Mouse (Mus musculus): ENCODE measurements around the gene Ccnc. TPM values are rescaled to one million over a fixed set of nuclear protein-coding genes. Genes with fewer than 3 reads are reported as not detected.

The Ccnc gene
- total RNA-seq (2021): 10 to 100 TPM; 13.9 to 18.1 TPM

DNA sequence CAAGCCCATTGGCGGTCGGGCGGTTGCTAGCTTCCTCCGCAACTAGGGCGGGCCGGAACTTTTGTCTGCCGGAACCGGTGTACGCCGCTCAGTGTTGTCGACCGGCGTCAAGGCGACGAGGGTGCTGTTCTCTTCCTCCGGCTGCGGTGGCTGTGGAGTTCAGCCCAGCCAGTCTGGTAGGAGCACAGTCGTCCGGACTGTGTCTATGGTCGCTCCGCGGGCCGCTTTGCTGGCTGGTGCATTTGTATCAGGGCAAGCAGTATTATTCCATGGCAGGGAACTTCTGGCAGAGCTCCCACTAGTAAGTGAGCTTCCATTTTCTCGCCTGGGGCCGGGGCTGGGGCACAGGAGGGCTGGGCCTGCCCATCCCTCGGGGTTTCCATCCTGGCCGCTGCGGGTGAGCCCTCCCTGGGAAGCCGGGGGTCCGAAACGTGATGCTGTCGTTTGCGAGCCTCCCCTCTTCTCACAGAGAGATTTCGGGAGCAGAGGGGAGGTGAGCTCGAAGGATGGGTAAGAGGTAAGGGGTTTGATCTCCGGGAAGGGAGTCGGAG is at the start of gene Ccnc:
Gene Ccnc (plus strand): TSS at position 87 of the 551 bp plus-strand sequence.
- intact Hi-C loops (cut with DNase I): loop anchor here (5.0 kb wide), 1 partner anchor 40 kb away; the partner anchor contains the start of genes Tstd3 and Usp45
- DNase-seq: peak; percentile 94

DNA sequence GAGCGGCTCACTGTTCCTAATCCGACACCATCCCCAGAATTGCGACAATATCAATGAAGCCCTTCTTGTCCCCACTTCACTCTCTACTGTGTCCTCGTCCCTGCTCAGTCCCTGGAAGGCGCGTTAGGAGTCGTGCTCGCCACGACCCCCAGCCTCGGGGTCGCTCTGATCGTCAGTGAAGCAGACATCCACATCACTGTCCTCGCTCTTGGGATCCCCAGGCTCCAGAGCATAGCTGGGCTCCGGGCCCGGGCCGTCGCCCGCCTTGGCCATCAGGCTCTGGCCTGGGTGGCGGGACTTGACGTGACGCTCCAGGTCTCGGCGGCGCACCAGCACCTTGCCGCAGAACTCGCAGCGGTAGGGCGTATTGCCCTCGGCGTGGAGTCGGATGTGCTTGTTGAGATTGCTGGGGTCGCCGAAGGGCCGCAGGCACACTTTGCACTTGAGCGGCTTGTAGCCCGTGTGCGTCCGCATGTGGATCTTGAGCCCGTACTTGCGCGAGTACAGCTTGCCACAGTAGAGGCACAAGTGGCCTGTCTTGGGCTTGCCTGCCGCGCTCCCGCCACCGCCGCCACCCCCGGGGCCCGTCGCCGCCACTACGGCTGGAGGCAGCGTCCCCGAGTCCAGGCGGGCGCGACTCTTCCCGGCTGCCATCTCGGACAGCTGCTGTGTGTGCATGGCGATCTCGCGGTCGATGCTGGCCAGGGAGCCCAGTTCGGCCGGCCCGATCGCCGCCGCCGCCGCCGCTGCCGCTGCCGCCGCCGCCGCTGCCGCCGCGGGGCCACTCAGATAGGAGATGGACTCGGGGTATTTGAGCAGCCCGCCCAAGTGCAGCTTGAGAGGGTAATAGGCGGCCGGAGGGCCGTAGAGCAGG is 49.2 kb upstream of the Ccnc start:
- no peak for DNase-seq

GRCm38 (mm10) chr4:21678975-21679623 is 48.4 kb upstream of the Ccnc start:
- intact Hi-C loops (cut with DNase I): no loop called here
- DNase-seq: peak in 1 of 2 experiments; percentile 15

More for the DNA sequence above, 49.2 kb upstream of the Ccnc start:
- intact Hi-C loops (cut with DNase I): no loop called here

DNA sequence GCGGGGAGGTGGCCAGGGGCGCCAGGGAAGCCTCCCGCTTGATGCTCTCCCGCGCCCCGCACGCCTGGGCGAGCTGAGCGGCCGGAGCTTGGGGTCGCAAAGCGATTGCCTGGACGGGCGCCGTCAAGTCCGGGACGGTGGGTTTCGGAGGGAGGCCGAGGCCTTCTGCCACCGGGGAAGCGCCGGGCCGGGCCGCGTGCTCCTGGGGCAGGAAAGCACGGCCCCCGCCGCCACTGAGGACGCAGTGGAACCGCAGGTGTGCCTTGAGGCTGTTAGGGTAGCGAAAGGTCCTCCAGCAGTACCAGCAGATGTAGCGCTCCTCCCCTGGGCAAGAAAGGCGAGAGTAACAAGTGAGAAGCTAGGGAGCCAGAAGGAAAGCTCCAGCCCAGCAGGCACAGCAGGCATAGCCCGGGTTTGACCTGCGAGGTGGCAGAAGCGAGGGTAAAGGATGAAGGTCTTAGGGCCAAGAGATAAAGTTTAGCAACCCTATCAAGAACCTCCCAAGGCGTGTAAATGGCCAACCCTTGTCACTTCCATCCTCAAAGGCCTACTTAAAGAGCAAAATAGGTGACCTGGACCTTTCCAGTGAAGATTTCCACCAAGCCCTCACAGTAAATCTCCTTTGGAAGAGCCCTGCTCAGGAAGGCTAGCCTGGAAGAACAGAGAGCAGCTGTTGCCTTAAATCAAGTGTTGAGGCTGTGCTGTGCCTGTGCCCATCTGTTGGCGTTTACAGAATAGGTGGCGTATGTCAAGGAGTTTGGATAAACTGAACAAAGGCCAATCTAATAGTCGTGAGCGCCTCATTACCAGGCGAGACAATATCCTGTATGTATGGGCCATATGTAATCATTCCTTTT is 47.6 kb upstream of the Ccnc start:
- DNase-seq: no peak
- intact Hi-C loops (cut with DNase I): no loop called here

DNA sequence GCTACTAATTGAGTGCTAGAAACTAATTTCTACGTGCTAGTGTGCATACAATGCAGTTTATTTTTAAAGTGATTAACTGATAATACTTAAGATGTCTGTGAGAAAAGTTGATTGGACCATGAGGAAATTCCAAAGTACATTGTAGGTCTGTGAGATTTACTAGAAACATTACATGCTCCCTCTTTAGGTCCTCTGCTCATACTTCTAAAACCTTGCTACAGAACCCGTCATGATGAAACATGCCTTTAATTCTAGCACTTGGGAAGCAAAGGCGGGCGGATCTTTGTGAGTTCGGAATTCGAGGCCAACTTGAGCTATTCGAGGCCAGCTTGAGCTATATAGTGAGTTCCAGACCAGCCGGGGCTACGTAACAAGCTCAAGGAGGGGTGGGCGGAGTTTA is 46.5 kb upstream of the Ccnc start:
- intact Hi-C loops (cut with DNase I): no loop called here
- no peak for DNase-seq

DNA sequence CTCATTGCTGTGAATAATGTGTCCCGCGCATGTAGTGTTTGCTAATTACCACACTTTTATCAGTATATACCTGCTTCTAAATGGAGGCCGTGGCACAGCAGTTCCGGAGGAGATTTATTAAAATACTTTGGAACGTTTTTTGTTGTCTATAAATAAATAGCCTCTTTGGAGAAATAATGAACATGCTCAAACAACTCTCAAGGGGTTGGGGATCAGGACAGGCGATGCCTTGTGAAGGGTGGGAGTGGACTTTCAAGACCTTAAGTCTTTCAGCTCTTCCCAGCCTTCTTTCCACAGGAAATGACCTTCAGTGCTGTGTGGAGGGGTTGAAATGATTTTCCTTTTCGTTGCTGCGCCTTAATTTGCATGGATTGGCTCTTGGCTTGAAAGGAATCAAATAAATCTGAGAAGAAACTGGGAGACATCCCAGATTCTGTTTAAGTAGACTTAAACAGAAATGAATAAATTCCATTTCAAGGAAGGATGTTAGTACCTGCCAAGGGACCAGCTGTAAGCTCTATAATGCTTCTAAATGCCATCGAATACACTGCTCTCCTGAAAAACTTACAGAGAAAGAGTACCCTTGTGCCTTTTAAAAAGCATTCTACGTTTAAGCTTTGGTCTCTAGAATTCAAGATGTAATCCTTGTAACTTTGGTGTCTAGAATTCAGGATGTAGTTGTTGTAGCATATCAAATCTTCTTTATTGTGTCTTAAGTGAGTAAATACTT is 44.9 kb upstream of the Ccnc start:
- DNase-seq: no peak
- intact Hi-C loops (cut with DNase I): no loop called here

DNA sequence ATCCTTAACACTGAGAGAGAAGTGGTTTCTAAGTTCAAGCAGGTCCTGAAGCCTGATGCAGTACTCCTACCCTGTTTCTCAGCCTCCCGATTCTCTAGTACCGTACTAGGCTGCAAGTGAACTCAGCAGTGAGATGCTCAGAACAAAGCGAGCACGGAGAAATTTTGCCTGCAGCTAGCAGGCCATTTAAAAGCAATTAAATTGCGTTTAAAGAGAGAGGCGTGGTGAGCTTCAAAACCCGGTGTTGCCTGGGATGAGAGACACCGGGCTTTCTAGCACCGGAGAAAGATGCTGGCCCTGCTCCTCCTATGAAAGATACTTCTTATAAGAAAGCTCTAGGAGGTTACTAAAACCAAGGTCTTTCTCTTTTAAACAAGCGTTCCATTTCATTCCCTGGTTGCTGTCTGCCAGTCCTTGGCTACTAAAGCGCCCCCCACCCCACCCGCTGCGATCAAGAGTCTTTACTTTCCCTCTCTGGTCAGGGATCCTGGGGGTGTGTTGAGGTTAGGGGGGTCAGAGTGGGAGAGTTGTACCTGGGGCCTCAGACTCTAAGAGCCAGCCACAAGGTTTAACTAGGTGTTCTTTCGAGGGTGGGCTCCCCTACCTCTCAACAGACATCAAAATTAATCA is 43.0 kb upstream of the Ccnc start:
- DNase-seq: no peak
- intact Hi-C loops (cut with DNase I): no loop called here

GRCm38 (mm10) chr4:21685595-21686091 is 41.9 kb upstream of the Ccnc start, which contains the start of gene Prdm13:
Gene Prdm13, minus strand, starts transcription at chr4:21685963.
- intact Hi-C loops (cut with DNase I): loop anchor here (5.0 kb wide), 1 partner anchor 797 kb away; no protein-coding TSS in a partner anchor

DNA sequence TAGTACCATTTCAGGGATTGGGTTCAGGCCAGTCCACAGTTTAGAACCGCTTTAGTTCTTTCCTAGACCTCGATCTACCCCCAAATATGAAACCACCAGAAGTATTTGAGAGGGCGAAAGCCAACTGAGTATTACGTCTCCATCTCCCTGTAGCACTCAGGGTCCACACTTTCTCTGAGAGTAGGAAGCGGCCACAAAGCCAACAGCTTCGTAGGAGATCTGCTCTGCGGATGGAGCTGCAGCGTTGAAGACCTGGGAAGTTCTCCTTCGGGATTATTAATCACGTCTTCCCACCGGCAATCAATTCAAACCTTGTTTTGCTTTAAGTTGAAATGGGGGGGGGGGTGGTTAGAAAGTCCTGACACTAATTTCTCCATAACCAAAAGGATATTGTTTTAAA is 41.1 kb upstream of the Ccnc start:
- no peak for DNase-seq
- intact Hi-C loops (cut with DNase I): loop anchor here (5.0 kb wide), 1 partner anchor 796 kb away; no protein-coding TSS in a partner anchor

More at GRCm38 (mm10) chr4:21685595-21686091, 41.9 kb upstream of the Ccnc start, which contains the start of gene Prdm13:
- DNase-seq: no peak

GRCm38 (mm10) chr4:21686934-21687333 is 40.6 kb upstream of the Ccnc start:
- no peak for DNase-seq
- intact Hi-C loops (cut with DNase I): loop anchor here (5.0 kb wide), 1 partner anchor 795 kb away; no protein-coding TSS in a partner anchor

DNA sequence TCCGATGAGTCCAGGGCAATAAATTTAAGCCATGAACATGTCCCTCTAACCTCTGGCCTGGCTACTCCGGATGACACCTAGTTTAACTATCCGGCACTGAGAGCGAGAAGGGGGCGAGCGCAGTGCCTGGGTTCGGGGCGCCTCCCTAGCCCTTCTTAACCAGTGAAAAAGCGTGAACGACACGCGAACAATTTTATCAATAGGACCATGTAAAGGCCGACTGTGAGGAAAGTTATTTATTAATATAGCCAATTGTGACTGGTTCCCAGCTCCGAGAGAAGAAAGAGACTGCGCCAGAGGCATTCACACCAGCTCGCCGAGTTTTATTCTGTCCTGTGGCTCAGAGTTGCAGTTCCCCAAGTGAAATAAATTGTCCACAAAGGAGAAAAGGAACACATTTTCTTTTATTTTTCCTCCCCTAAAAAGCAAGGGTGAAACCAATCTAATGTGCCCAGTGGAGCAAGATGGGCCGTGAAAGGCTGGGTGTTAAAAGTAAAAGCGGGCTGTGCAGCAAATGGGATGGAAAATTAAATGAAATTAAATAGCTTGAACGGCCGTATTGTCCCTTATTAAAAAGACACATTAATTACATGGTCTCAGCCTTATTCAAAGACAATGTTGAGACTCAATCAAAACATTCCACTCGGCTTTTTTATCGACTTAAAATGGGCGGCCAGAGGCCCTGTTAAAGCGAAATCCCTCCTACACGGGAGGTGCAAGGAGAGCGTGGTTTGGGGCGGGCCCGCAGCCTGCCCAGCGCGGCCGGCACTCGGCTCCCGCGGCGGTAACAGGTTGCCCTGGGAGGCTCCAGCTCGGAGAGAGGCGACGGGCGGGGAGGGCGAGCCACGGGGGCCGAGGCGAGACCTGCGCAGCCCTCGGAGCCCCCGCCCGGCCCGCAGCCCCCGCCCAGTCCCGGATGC is 39.5 kb upstream of the Ccnc start:
- intact Hi-C loops (cut with DNase I): loop anchor here (5.0 kb wide), 1 partner anchor 794 kb away; no protein-coding TSS in a partner anchor
- DNase-seq: peak in 1 of 2 experiments; percentile 17

- DNase-seq: peak in 1 of 2 experiments; percentile 30
- intact Hi-C loops (cut with DNase I): loop anchor here (5.0 kb wide), 1 partner anchor 794 kb away; no protein-coding TSS in a partner anchor
Measured at GRCm38 (mm10) chr4:21688703-21689200, 38.7 kb upstream of the Ccnc start.

DNA sequence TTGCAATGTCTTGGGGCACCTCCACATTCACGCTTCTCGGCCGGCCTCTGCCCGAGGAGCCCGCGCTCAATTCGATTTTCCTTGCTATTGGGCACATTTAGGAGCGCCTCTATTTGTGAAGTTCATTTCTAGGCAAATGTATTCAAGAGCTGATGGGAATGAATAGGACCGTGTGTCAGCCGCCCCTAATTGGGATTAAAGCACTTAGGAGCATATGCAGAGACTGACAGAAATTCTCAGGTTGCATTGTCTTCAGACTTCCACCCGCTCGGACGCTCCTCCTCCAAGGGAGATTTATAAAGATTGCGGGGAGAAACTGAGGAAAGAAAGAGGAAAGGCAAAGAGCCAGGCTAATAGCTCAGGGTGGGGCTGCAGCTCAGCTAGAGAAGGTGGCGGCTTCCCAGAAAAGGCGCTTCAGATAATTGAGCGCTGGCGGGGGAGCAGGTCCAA is 38.0 kb upstream of the Ccnc start:
- intact Hi-C loops (cut with DNase I): loop anchor here (5.0 kb wide), 1 partner anchor 793 kb away; no protein-coding TSS in a partner anchor
- DNase-seq: no peak

DNA sequence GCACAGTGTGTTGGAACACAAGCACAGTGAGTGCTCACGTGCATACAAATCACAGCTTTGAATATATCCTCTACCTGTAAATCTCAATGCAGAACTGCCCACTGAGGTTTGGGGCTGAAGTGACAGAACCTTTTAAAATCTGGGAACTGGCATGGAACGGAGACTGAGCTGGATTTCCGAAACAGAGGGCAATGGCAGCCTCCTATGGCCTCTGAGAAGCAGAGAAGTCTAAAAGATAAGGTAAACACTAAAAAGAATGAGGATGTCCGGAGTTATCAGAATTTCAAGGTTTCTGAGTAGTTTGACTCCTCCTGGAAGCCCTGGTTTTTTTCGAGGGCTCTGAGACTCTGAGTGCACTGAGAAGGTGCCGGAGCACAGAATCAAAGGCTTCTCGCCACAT is 37.3 kb upstream of the Ccnc start:
- intact Hi-C loops (cut with DNase I): no loop called here
- DNase-seq: no peak

DNA sequence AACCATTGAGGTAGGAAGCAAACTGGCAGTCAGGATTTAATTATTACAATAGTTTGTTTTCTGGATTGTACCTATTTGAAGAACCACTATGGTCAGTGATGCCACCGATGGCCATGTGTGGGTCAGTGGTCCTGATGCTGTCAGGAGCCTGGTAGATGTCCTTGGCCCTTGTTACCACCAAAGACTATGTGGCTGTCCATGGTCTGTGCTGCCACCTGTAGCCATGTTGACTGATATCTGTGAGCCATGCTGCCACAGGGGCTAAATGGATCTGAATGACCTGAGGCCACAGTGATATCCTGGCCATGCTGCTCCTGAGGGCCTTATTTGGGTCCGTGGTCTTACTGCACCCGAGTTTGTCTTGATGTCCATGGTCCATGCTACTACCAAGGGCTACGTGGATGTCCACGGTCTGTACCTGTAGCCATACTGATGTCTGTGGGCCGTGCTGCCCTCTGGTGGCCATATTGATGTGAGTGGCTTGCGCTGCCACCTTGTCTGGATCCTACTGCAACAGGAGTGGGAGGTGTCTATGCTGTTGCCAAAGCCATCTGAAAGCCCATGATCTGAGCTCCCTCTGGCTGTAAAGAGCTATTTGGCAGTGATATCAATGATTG is 31.8 kb upstream of the Ccnc start:
- DNase-seq: peak in 1 of 2 experiments; percentile 55
- intact Hi-C loops (cut with DNase I): loop anchor here (2.0 kb wide), 1 partner anchor 159 kb away; no protein-coding TSS in a partner anchor

- intact Hi-C loops (cut with DNase I): no loop called here
- no peak for DNase-seq
Measured at GRCm38 (mm10) chr4:21705046-21705445, 22.5 kb upstream of the Ccnc start.

- peak; percentile 94 to 95 for DNase-seq
- intact Hi-C loops (cut with DNase I): no loop called here
Measured at GRCm38 (mm10) chr4:21712147-21712546, 15.4 kb upstream of the Ccnc start.

Measured in heart, postnatal 10 days (tissue).